Mouse (Mus musculus) gonadal fat pad, adult 2 months (tissue): ENCODE data around the gene Epn1. TPM values are rescaled to one million over a fixed set of nuclear protein-coding genes. Genes with fewer than 3 reads are reported as not detected.
A peak's percentile ranks its signal among the peaks of the same experiment; 100 is the strongest.
"Not testable (repeated sequence)": the region's sequence is repeated elsewhere in the genome, so short reads cannot be mapped to it uniquely, and the experiment has no call there.

Experiments
- DNase-seq: peaks from one replicate; pipeline ENCODE4 v3.0.0-alpha.2; 2012; ENCODE audit warnings: low read depth
- polyA plus RNA-seq: library from polyadenylated mRNA; depleted of rRNA; stranded (reverse); fragments of >200 nt; gene quantifications from 2 replicates; pipeline ENCODE4 v1.2.3, GENCODE M21; 2012

Epn1 gene
- polyA plus RNA-seq, 1 experiment, result 142 TPM

GRCm38 (mm10) chr7:5058631-5059030 lies 21.4 kb upstream of the Epn1 start:
- no peak for DNase-seq

DNA sequence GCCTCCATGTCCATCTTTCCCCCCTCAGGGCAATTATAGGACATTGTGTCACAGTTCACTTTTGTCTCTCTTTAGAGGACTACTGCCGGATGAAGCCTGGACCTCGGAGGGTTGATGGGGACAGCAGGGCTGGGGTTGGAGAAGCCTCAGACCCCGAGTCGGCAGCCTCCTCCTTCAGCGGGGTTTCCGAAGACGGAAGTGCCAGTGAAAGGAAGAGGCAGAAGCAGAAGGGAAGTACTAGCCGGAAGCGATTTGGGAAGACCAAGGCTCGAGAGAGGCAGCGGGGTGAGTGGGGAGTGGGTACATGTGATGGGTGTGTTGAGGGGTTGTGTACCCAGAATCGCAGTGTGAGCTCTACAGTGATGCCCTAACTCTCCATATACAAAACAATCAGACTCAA lies 20.6 kb upstream of the Epn1 start:
- no peak for DNase-seq

DNA sequence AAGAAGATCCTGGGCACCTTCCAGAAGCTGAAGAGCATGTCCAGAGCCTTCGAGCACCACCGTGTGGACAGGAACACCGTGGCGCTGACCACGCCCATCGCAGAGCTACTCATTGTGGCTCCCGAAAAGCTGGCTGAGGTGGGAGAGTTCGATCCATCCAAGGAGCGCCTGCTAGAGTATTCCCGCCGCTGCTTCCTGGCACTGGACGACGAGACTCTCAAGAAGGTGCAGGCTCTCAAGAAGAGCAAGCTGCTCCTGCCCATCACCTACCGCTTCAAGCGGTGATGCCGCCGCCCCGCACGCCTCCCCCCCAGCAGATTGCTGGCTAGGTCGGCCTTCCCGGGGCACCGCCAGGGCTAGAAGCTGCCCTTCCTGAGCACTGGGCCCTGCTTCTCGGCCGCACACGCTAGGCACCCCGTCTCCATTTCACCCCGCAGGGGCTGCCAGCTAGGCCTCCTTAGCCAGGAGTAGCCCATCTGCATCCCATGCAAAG lies 19.8 kb upstream of the Epn1 start:
- DNase-seq, result no peak

GRCm38 (mm10) chr7:5060944-5061773 lies 18.9 kb upstream of the Epn1 start:
- peak; percentile 81 for DNase-seq

DNA sequence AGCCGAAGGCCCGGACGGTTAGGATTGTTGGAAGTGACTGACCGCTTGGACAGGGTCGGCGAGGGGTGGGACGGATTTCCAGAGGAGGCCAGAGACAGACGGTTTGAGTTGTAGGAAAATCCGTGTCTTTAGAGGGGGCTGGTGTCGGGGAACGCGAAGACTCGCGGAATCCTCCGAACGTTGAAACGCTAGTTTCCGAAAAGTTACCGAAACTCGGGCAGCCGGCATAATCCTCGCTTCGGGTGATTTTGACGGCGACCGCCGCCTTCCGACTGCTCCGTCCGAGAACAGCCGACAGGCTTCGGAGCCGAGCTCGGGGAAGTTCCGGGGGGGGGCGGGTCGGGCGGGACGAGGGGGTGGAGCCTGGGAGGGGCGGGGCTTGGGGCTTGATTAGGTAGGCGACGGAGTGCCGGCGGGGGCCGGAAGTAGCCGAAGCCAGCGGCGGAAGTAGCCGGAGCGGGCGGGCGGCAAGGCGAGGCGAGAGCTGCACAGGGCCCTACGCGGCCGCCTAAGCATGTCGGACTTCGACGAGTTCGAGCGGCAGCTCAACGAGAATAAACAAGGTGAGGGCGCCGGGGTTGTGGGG lies 18.2 kb upstream of the Epn1 start, which contains the start of gene U2af2:
TSS of gene U2af2 (plus strand) at position 370 of the 586 bp plus-strand sequence.
- DNase-seq, result no peak

GRCm38 (mm10) chr7:5062360-5063001 lies 17.6 kb upstream of the Epn1 start:
- no peak for DNase-seq

DNA sequence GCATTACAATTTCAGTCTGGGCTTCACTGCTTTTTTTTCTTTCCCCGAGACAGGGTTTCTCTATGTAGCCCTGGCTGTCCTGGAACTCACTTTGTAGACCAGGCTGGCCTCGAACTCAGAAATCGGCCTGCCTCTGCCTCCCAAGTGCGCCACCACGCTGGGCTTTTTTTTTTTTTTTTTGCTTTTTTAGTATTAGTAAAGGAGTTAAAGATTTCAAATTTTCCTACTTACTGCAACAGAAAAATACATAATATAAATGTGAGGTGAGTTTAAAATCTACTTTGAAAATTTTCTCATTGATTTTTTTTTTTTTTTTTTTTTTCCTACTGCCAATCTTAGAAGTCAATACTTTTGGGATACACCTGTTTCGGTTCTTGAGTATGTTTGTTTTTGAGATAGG lies 15.1 kb upstream of the Epn1 start:
- DNase-seq, result no peak

GRCm38 (mm10) chr7:5073586-5073985 lies 6.4 kb upstream of the Epn1 start:
- DNase-seq, result no peak

DNA sequence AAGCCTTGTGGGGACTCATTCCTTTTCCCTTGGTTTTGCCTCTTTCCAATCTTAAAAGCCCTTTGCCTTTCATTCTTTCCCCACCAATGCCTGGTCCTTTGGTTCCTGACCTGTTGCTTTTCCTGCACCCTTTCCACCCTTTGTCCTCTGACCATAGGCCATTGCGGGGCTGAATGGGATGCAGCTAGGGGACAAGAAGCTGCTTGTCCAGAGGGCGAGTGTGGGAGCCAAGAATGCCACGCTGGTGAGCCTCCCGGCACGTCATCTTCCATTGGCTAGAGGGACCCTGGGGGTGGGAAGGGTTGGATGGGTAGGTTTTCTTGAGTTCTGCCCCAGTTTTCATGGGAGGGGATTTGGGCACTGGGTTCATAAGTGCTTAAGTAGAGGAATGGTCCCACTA lies 5.1 kb upstream of the Epn1 start:
- DNase-seq, result no peak

DNA sequence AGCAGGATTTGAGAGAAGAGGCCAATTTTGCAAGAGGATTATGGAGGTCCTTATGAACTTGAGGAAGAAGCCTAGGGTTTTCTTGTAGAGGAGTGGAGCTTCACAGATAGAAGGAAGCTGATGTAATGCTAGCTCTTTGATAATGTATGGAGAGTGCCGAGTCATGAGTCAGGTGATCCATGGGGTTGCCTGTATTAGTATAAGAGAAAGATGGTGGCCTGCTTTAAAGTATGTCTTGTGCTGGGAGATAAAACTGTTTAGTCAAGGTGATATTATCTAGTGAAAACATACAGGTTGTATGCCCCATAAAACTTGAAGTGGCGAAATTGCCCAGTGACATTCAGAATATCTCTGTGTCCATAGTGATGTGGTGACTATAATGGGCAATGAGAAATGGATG lies 3.1 kb upstream of the Epn1 start:
- no peak for DNase-seq

GRCm38 (mm10) chr7:5079365-5080009 lies 548 bp upstream of the Epn1 start:
- DNase-seq, result not testable (repeated sequence)

DNA sequence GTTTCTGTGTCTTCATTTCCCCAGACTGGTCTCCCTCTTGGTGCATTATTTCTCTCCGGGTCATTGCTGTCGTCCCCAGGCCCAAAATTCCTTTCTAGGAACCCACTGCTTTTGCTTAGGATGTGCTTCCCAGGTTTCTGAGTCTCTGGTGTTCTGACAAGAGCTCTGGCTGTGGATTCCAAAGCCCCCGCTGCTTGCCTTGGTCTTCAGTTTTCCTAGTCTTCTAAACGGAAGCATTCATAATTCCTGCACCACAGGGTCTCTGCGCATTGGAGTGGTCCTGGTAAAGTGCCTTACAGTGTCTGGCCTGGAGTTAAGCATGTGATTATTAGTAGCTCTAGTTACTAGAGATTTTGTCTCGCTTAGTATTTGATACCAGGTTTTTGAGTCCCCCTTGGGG lies 780 bp downstream of the Epn1 start:
- DNase-seq, result no peak

GRCm38 (mm10) chr7:5081241-5081640 lies 1.2 kb downstream of the Epn1 start:
- no peak for DNase-seq

- no peak for DNase-seq
Measured at GRCm38 (mm10) chr7:5081939-5082338, 1.9 kb downstream of the Epn1 start.

DNA sequence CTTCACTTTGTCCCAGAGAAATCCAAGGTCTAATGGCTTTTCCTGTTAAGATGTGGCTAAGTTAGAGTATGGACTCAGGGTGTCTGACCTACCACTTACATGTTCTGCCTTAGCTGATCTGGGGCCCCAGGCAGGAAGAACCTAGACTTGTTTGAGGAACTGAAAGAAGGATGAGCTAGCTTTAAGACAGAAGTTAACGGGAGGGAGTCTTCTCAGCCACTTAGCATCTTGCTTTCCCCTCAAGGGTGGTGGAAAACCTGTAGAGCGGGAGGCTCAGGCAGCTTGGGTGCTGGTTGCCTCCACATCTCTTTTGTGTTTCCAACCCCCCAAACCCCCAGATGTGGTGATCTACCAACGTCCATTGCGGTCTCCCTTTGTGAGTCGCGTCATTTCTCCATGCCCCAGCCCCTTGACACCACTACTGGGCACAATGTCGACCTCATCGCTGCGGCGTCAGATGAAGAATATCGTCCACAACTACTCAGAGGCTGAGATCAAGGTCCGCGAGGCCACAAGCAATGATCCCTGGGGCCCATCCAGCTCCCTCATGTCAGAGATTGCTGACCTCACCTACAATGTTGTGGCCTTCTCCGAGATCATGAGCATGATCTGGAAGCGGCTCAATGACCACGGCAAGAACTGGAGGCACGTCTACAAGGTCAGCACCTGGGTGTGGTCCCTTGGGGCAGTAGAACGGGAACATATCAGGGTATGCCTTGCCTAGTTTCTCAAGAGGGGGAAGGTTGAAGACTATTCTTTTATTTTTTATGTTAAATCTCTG lies 3.5 kb downstream of the Epn1 start:
- DNase-seq, result no peak

- no peak for DNase-seq
Measured at GRCm38 (mm10) chr7:5085512-5085911, 5.5 kb downstream of the Epn1 start.

DNA sequence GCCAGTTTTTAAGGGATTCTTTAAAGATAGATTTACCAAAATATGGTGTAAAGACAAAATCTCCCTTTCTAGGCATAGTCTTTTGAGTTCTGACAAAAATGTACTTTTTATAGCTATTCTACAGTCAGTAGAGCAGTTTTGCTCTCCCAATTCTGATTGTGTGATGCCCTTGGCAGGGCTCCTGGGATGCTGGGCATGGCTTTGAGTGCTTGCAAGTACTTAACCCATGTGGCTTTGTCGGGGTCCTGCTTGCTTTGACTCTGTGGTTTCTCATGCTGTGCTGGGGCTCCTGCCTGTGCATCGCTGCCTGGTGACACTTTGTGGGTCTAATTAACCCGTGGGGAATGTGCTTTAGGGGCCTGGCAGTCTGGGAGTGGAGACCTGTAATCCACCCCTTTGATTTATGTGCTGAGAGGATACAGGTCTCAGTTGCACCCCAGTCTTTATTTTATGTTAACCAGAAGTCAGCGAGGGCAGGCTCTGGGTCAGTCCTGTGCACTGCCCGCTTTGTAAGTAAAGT lies 6.9 kb downstream of the Epn1 start:
- no peak for DNase-seq

- no peak for DNase-seq
Measured at GRCm38 (mm10) chr7:5087886-5088285, 7.9 kb downstream of the Epn1 start.

DNA sequence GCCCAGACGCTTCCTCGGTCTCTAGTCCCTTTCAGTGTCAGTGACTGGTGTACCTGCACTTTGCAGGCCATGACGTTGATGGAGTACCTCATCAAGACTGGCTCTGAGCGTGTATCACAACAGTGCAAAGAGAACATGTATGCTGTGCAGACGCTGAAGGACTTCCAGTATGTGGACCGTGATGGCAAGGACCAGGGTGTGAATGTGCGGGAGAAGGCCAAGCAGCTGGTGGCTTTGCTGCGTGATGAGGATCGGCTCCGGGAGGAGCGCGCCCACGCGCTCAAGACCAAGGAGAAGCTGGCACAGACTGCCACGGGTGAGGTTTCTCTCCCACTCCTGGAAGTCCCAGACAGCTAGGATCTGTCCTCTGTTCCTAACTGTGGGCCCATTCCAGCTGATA lies 9.8 kb downstream of the Epn1 start:
- DNase-seq, result no peak

GRCm38 (mm10) chr7:5091008-5091728 lies 11.1 kb downstream of the Epn1 start:
- no peak for DNase-seq

DNA sequence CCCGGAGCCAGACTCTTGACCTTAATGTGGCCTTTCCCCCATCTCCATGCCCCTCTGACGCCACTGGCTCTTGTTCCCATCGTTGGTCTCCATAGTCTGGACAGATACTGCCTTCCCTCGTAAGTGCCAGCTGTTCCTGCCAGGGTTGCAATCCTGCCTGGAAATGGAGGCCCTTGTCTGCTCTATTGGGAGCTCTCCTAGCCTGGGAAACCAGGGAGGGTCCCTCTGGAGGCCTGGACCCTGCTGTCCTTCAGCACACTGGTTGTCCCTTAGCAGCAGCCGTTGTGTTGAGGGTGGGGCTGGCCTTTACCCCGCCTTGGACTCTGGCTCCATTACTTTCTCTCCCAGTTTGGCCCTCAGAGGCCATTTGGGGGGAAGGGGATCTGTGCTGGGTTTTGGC lies 12.3 kb downstream of the Epn1 start:
- DNase-seq, result no peak
